Mouse (Mus musculus) midbrain, embryonic 10.5 days (tissue): ENCODE measurements around the gene Sec31a. TPM values are rescaled to one million over a fixed set of nuclear protein-coding genes. Genes with fewer than 3 reads are reported as not detected.
"Not testable (repeated sequence)": the region's sequence is repeated elsewhere in the genome, so short reads cannot be mapped to it uniquely, and the experiment has no call there.

Experiments
- DNase-seq: peaks from one replicate; pipeline ENCODE4 v3.0.0-alpha.2; 2017; ENCODE audit warnings: low spot score
- H3K27ac ChIP-seq: fragments of 300-500 bp; sonication (generic); replicated peaks from 2 replicates; pipeline ENCODE4 v1.5.1; 2016; ENCODE audit warnings: mild to moderate bottlenecking
- H3K27me3 ChIP-seq: fragments of 300-500 bp; sonication (generic); 2 replicates; pipeline ENCODE4 v1.6.1; 2016; ENCODE audit warnings: low read depth, mild to moderate bottlenecking; ENCODE audit not compliant: poor library complexity, severe bottlenecking
- H3K36me3 ChIP-seq: fragments of 300-500 bp; sonication (generic); 2 replicates; pipeline ENCODE4 v1.6.1; 2016; ENCODE audit warnings: mild to moderate bottlenecking, moderate library complexity
- H3K4me1 ChIP-seq: fragments of 300-500 bp; sonication (generic); 2 replicates; pipeline ENCODE4 v1.6.1; 2016
- H3K4me3 ChIP-seq: fragments of 300-500 bp; sonication (generic); 2 replicates; pipeline ENCODE4 v1.5.1; 2016; ENCODE audit warnings: mild to moderate bottlenecking, moderate library complexity
- H3K9me3 ChIP-seq: fragments of 300-500 bp; sonication (generic); replicated peaks from 2 replicates; pipeline ENCODE4 v1.6.1; 2016; ENCODE audit warnings: mild to moderate bottlenecking
- WGBS: fragments of 180-500 bp; shearing (Covaris S2); methylation state at CpG from one replicate; pipeline ENCODE4 v1.1.7; 2016; 5-methylcytosine and 5-hydroxymethylcytosine counted together
- polyA plus RNA-seq: library from polyadenylated mRNA; unstranded; fragments of >200 nt; fragmentation: Nextera tagmentation; extraction: Ambion mirVana; gene quantifications from 2 replicates; pipeline ENCODE4 v1.2.1, GENCODE M21; 2016

Gene Sec31a
- polyA plus RNA-seq, 1 experiment from 2014 or later = 101 TPM

DNA sequence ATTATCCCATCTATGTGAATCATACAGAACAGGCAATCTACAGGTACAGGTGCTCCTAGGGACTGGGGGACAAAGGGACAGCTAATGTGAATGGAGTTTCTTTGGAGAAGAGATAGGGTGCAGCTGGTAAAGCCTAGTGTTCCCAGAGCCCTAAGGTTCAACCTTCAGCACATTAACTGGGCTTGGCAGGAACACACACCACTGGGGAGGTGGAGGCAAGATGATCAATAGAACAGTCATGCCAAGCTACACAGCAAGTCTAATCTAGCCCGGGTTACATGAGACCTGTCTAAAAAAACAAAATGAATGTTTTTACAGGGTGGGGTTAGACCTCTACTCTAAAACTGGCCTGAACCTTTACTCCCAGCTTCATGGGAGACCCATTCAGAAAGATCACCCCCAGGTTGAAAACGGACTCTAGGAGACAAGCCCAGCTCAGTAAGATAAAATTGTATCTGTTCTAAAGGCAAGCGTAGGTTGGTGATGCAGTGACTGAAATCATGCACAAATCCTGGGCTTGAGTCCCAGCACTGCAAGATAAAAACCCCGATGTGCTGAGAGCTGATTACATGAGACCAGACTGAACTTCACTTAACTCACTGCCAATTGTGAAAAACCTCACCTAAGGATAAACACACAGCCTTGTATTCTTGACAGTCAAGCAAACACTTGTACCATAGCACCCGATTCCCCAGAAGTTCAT, 12.1 kb upstream of the Sec31a start:
- Histone ChIP-seq H3K27ac (peak overlapping the region; percentile 98), H3K4me3 (peak overlapping the region; percentile 89), H3K27me3 (no peaks in the 10 kb centered on the region), H3K4me1 (peaks cover 65% of the 10 kb centered on the region), H3K36me3 (peaks cover 50% of the 10 kb centered on the region), H3K9me3 (no peaks in the 10 kb centered on the region)
- WGBS = 26% methylated on average over 5 of the region's 5 CpGs
- DNase-seq = no peak

DNA sequence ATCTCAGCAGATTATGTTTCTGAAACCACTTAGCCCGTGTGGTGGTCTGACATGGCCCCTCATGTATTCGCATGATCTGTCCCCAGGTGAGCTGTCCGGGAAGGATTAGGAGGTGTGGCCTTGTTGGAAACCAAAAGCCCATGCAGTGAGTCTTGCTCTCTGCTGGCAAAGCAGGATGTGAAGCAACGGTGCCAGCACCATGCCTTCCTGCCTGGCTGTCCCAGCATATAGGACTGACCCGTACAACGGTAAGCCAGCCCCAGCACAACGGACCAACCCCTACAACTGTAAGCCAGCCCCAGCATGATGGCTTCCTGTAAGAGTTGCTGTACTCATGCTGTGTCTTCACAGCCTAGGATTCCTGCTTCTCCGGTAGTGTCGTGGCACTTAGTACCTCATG, 11.2 kb upstream of the Sec31a start:
- Histone ChIP-seq H3K4me3 (peak overlapping the region; percentile 89), H3K4me1 (peaks cover 70% of the 10 kb centered on the region), H3K9me3 (no peaks in the 10 kb centered on the region), H3K27ac (no peak overlapping the region; the same call in 1 of the 2 replicates), H3K27me3 (no peaks in the 10 kb centered on the region), H3K36me3 (peaks cover 60% of the 10 kb centered on the region)
- WGBS = 67% methylated on average over 9 of the region's 9 CpGs
- no peak for DNase-seq

DNA sequence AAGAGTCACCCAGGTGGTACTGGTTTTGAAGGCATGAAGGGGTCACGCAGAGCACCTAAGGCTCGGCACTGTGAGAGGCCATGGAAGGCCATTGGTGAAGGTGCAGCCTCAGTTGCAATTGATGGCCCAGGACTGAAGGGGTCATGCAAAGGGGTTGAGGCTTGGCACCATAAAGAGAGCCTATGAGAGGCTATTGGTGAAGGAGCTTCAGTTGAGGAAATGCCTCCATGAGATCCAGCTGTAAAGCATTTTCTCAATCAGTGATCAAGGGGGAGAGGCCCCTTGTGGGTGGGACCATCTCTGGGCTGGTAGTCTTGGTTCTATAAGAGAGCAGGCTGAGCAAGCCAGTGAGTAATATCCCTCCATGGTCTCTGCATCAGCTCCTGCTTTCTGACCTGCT, 9.8 kb upstream of the Sec31a start:
- H3K4me3 ChIP-seq = peak overlapping the region; percentile 89; the same call in 1 of the 2 replicates
- 91% methylated on average over 2 of the region's 2 CpGs for WGBS
- H3K27me3 ChIP-seq, DNase-seq, H3K27ac ChIP-seq, H3K9me3 ChIP-seq: not testable (repeated sequence)
- peaks cover 65% of the 10 kb centered on the region for H3K4me1 ChIP-seq
- H3K36me3 ChIP-seq = peaks cover 74% of the 10 kb centered on the region

DNA sequence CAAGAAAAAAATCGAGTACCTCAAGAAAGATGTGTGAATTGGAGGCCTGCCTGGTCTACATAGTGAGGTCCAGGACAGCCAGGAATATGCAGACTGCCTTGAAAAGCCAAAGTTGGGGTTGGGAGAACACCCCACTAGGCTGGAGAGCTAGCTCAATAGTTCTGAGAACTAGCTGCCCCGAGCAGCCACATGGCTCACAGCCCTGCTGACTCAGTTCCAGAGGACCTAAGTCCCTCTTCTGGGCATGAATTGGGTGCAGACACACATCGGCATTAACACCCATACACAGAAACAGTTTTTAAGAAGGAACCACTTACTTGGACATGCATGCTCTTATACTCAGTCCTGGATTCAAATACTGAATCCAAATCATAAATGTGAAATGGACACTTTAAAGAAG, 8.2 kb upstream of the Sec31a start:
- H3K4me3 ChIP-seq = peak overlapping the region; percentile 37
- H3K27me3 ChIP-seq = no peaks in the 10 kb centered on the region
- WGBS = 88% methylated on average over 3 of the region's 3 CpGs
- H3K4me1 ChIP-seq = peaks cover 56% of the 10 kb centered on the region
- H3K9me3 ChIP-seq = no peaks in the 10 kb centered on the region
- H3K27ac ChIP-seq = no peak overlapping the region
- peaks cover 90% of the 10 kb centered on the region for H3K36me3 ChIP-seq
- DNase-seq = no peak

DNA sequence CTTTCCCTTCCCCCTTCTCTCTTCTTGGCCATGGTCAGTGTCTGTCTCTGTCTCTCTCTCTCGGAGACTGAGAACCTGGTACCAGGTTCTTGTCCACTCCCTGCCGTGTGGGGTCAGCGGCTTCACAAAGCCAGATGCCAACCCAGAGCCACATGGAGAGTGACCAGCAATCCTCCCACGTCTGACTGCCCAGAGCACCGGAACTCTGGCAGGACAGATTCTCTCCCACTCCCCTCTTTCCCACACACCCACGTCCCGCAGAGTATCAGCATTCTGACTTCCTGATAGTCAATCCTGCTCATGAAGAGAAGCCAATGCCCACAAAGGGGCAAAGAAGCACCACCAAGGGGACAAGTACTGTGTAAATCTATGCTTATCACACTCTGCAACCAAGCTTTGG, 7.6 kb upstream of the Sec31a start:
- Histone ChIP-seq H3K27ac (no peak overlapping the region), H3K27me3 (no peaks in the 10 kb centered on the region), H3K9me3 (no peaks in the 10 kb centered on the region), H3K36me3 (peaks cover 96% of the 10 kb centered on the region), H3K4me3 (peak overlapping the region; percentile 29), H3K4me1 (peaks cover 56% of the 10 kb centered on the region)
- no peak for DNase-seq
- 79% methylated on average over 7 of the region's 7 CpGs for WGBS

DNA sequence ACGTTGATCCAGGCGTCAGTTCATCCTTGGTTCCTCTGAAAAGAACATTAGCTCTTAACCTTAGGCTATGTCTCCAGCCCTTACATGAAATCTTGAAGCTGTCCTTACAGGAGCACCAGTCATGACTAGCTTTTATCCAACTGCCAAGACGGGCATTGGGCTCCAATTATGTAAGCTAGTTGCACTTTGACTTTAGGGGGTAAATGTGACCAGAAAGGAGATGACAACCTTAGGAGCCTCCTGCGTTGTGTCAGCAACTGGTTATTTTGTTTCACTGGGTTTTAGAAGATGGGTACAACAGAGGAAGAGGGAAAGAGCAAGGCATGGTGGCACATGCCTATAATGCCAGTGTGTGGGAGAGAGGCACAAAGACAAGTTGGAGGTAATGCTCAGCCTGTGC, 2.8 kb upstream of the Sec31a start:
- WGBS = 68% methylated on average over 4 of the region's 4 CpGs
- H3K4me1 ChIP-seq = peaks cover 37% of the 10 kb centered on the region
- H3K27me3 ChIP-seq = no peaks in the 10 kb centered on the region
- H3K4me3 ChIP-seq = no peak overlapping the region
- no peaks in the 10 kb centered on the region for H3K9me3 ChIP-seq
- H3K36me3 ChIP-seq = peaks cover 62% of the 10 kb centered on the region
- no peak overlapping the region for H3K27ac ChIP-seq
- no peak for DNase-seq

DNA sequence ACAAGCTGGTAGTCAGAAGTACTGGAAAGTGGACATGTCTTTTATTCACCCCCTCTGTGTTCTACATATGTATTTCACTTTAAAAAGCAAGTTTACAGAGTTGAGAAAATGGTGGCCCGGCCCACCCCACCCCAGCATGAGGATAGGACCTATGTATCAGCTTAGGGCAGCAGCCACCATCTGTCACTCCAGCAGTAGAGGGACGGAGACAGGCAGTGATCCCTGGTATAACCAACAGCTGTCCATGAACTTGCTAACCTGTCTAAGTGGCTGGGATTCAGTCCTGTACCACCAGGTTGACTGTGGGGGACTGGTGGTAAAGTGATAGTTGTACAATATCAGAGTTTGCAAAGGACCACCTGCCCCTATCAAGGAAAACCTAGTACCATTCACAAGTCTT, 2.0 kb upstream of the Sec31a start:
- no peak overlapping the region for H3K27ac ChIP-seq
- 81% methylated on average over 2 of the region's 2 CpGs for WGBS
- no peaks in the 10 kb centered on the region for H3K27me3 ChIP-seq
- no peaks in the 10 kb centered on the region for H3K9me3 ChIP-seq
- H3K4me1 ChIP-seq = peaks cover 29% of the 10 kb centered on the region
- H3K36me3 ChIP-seq = peaks cover 54% of the 10 kb centered on the region
- H3K4me3 ChIP-seq = no peak overlapping the region
- no peak for DNase-seq

DNA sequence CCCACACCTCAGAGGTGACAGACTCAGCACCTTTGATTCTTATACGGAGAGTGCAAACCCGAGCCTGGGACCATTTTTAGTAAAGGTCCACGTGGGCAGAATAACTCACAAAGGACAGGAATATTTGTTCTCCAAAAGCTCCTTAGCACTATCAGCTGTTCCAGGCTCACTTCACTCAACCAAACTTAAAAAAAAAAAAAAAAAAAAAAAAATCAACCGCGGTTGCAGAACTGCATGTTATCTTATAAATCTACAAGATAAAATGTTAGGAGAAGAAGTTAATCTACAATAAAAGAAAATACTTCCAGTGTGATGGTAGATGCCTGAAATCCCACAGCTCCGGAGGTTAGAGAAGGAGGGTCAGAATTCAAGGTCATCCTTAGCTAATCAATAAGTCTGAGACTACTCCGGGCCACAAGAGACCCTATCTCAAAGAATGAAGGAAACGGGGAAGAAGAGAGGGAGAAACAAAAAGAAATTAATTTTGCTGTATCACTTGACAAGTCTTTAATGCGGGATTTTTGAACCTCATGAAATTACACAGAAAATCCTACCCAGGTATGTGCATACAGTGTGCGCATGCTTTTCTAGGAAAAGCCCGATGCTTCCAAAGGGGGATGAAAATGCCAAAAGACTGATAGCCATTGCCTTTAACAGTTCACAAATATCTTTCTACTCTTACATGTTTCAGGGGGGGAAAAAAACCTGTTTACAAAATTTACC, 1.4 kb downstream of the Sec31a start:
- peak overlapping the region; percentile 67 for H3K4me3 ChIP-seq
- H3K36me3 ChIP-seq = peaks cover 23% of the 10 kb centered on the region
- DNase-seq = no peak
- H3K4me1 ChIP-seq = peaks cover 26% of the 10 kb centered on the region
- 81% methylated on average over 11 of the region's 11 CpGs for WGBS
- H3K27ac ChIP-seq = no peak overlapping the region
- no peaks in the 10 kb centered on the region for H3K9me3 ChIP-seq
- no peaks in the 10 kb centered on the region for H3K27me3 ChIP-seq

DNA sequence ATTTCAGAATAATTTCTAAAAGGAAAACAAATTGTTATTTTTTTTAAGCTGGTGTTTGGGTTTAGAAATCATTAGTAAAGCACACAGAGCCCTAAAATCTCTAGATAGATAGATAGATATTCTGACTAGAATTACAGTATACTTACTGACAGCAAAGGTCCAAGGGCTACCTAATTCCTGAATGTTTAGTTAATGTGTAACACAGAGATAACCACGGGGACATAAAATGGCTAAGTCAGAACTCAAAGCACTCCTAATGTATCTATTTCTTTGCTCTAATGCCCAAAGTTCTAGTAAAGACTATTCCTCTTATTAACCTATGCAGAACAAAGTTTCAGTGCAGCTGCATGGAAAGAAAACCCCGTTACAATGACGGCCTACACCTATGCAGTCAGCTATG, 3.1 kb downstream of the Sec31a start:
- WGBS = 90% methylated on average over 3 of the region's 3 CpGs
- DNase-seq = no peak
- no peak overlapping the region for H3K4me3 ChIP-seq
- no peaks in the 10 kb centered on the region for H3K9me3 ChIP-seq
- H3K27ac ChIP-seq = no peak overlapping the region
- H3K36me3 ChIP-seq = peaks cover 16% of the 10 kb centered on the region
- H3K4me1 ChIP-seq = peaks cover 23% of the 10 kb centered on the region
- no peaks in the 10 kb centered on the region for H3K27me3 ChIP-seq

DNA sequence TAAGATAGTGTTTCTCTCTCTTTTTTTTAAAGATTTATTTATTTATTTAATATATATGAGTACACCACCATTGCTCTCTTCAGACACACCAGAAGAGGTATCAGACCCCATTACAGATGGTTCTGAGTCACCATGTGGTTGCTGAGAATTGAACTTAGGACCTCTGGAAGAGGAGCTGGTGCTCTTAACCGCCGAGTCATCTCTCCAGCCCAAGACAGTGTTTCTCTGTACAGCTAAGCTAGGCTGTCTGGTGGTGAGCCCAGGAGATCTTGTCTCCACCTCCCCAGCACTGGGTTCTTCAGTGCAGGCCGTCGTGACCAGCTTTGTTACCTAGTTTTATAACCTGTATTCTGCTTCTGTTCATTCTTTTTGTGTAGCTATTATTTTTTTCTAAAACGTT, 5.8 kb downstream of the Sec31a start:
- Histone ChIP-seq H3K4me3 (no peak overlapping the region), H3K27me3 (no peaks in the 10 kb centered on the region), H3K27ac (no peak overlapping the region), H3K36me3 (peaks cover 36% of the 10 kb centered on the region), H3K4me1 (peaks cover 10% of the 10 kb centered on the region), H3K9me3 (no peaks in the 10 kb centered on the region)
- WGBS = 93% methylated on average over 5 of the region's 5 CpGs
- no peak for DNase-seq

DNA sequence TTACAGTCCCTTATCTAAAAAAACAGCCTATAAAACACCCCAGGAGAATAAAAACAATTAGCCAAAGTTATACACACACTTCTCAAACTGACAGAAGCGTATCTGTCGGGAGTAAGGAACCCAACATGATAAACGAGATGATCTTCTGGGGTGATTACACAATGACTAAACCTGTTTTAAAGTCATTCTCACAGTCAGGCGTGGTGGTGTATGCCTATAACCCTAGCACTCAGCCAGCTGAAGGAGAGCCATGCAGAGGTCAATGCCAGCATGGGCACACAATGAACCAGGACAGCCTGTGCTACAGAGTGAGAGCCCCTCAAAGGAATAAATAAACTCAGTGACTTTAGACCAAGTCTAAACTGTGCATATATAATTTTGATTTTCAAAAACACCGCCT, 7.5 kb downstream of the Sec31a start:
- H3K27ac ChIP-seq = no peak overlapping the region
- no peaks in the 10 kb centered on the region for H3K27me3 ChIP-seq
- no peak overlapping the region for H3K4me3 ChIP-seq
- H3K4me1 ChIP-seq = no peaks in the 10 kb centered on the region
- no peaks in the 10 kb centered on the region for H3K9me3 ChIP-seq
- peaks cover 54% of the 10 kb centered on the region for H3K36me3 ChIP-seq
- no peak for DNase-seq
- WGBS = 86% methylated on average over 5 of the region's 5 CpGs

DNA sequence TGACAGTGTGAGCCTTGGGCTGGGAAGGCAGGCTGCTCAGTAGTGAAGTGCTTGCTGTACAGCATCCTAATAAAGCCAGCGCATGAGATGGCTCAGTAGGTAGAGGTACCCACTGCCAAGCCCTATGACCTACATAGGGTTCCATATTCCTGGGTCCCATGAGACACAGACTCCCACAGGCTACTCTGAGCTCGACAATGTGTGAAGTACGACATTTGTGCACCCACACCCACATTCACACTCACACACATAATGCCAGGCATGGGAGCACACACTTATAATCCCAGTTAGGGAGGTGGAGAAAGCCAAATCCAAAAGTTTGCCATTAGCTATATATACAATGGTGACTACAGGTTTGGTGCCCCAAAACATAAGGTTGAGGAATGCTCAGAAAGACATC, 19.3 kb downstream of the Sec31a start:
- Histone ChIP-seq H3K4me1 (no peaks in the 10 kb centered on the region), H3K27ac (no peak overlapping the region), H3K9me3 (no peaks in the 10 kb centered on the region), H3K27me3 (no peaks in the 10 kb centered on the region), H3K4me3 (no peak overlapping the region), H3K36me3 (peaks cover 93% of the 10 kb centered on the region)
- no peak for DNase-seq
- WGBS = 100% methylated on average over 3 of the region's 3 CpGs

DNA sequence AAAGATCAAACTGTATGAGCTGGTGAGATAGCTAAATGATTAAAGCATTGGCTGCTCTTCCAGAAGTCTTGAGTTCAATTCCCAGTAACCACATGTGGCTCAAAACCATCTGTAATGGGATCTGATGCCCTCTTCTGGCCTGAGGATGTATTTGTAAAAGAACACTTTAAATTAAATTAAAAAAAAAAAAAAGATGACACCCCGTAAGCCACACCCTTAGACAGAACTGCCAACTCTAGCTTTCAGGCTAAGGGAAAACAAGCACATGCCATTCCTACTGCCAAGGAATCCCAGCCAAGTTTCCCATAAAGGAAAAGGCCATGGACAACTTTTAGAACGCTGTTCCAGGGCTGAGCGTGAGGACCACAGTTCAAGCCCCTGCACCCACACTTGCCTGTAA, 22.4 kb downstream of the Sec31a start:
- no peaks in the 10 kb centered on the region for H3K9me3 ChIP-seq
- 96% methylated on average over 3 of the region's 3 CpGs for WGBS
- no peak overlapping the region for H3K27ac ChIP-seq
- peaks cover 99% of the 10 kb centered on the region for H3K36me3 ChIP-seq
- no peak for DNase-seq
- no peaks in the 10 kb centered on the region for H3K4me1 ChIP-seq
- no peak overlapping the region for H3K4me3 ChIP-seq
- H3K27me3 ChIP-seq = no peaks in the 10 kb centered on the region
